Mouse (Mus musculus) Muller cell, postnatal 12 days (primary cell): ENCODE data around the gene Sema4c.

ENCODE experiments used
- DNase-seq: peaks from one replicate; pipeline ENCODE4 v3.0.0-alpha.2; 2015; ENCODE audit errors: inconsistent ontology term

Sema4c gene

DNA sequence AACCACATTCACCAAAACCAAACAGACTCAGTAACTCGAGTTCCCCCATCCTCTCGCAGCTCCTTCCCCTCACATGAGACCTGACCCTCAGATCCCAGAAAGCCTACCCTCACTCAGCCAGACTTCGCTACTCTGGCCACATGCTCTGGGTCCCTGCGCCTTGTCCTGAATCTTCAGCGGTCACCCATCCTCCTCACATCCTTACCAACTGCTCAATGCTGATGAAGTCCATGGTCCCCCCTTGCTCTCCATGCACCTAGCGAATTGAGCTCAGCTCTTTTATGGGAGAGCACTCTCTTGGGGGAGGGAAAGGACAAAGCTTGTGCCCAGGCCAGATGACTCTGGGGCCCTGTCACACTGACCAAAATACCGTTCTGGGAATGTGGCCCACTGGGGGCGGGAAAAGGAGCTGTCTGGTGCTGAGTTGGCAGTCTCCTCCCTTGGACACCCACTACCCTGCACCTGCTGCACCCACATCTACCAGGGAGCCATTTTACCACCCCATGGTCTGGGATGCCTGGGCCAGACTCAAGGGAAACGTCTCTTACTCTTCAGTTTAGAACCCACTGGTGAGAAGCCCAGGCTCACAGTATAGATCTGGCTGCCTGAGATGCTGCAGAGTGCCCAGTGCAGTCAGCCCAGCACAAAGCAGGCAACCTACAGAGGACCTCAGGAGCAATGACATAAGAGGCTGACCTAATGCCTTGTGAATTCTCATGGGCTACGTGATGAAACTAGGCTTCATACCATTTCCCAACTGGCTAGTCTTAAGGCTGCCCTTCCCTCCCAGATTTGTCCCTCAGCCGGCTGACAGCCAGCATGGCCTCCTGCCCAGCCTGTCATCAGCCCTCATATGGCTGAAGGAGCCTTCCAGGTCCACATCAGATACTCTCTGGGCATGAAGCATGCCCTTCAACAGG lies 22.4 kb downstream of the Sema4c start:
- peak; percentile 63 for DNase-seq

DNA sequence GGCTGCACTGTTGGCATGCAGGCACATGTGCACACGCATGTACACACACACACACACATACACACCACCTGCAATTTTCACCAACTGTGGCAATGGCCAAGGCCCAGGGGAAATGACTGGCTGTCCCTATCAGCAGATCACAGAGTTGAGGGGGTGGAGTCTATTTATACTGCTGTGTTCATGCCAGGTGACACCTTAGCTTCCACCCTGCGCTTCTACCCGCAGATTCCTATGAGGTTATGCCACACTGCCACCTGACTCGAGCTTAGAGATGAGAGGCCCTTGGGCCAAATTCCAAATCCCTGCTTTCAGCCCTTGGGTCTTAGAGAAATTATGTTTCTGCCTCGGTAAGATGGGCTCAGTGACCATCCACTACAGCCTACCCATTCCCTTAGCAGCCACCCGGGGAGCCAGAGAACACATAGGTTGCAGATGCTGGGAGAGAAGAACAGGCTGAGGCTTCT lies 23.5 kb downstream of the Sema4c start:
- DNase-seq: no peak

GRCm38 (mm10) chr1:36533546-36533945 lies 24.6 kb downstream of the Sema4c start:
- DNase-seq: no peak

GRCm38 (mm10) chr1:36531461-36531860 lies 26.7 kb downstream of the Sema4c start:
- DNase-seq: no peak

DNA sequence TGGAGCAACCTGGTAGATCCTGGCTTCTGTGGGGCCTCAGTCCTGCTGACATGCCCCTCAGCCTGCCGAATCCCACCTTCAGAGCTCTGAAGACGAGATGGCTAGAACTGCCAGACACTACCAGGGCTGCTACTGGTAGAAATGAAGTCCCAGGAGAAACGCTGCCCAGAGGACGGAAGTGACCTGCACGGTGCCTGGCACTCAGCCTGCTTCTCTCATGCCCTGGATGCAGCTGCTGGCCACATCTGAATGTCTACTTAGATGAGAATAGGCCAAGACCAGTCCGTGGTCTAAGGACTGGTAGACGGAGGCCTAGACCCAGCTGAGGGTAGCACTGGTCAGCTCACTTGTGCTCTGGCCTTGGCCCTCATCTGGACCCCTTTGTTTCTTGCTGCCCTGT lies 27.2 kb downstream of the Sema4c start:
- DNase-seq: no peak

DNA sequence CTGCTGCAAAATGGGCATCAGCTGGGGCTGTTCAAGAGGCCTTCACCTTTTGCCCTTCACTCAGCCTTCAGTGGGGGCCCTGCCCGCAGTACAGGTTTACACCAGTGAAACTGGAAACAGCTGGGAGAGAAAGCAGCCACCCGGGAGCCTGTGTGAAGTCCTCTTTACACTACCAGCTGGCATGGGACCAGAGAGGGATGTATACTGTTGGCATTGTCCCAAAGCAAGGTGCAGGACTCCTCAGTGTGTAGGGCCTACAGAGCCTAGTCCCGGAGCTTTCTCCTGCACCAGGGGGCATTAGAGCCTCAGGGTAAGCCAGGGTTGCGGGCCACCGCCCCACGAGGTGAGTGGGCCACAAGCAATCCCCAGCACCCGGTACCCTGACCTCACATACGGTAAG lies 27.7 kb downstream of the Sema4c start:
- DNase-seq: no peak

GRCm38 (mm10) chr1:36529875-36530274 lies 28.3 kb downstream of the Sema4c start:
- DNase-seq: no peak

- no peak for DNase-seq
Measured at GRCm38 (mm10) chr1:36529274-36529673, 28.9 kb downstream of the Sema4c start.

DNA sequence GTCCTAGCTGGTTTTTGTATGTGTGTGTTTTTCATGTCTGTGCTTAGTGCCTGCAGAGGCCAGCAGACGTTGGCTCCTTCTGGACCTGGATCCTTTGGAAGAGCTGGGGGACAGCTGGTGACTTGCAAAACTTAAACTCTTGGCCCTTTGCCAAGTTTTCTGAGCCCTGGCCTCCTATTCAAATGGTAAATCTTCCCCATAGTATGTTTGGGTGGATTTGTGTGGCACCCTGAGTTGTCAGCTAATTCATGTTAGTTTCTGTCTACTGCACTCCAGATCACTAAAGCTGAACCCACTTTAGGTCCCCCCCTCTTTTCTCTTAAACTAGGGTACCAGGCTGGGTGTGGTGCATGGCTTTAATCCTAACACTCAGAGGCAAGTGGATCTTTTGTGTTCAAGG lies 29.8 kb downstream of the Sema4c start:
- DNase-seq: no peak

GRCm38 (mm10) chr1:36526903-36527302 lies 31.2 kb downstream of the Sema4c start:
- DNase-seq: no peak

DNA sequence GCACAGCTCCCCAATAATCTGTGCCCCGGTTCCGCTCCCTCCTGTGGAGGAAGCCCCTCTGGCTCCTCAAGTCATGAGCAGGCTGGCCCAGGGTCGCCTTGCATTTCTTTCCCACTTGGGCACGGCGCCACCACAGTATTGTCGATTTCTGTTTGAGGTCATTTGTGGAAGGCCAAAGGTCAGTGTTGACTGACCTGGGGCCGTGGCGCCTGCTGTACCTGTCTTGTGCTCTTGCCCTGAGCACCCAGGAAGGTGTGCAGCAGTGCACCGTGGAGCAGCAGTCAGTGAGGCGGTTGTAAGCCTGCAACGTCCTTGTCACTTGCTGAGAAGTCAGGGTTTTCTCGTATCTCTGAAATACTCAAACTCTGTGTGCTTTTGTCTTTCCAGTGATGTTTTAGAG lies 32.4 kb downstream of the Sema4c start:
- no peak for DNase-seq

DNA sequence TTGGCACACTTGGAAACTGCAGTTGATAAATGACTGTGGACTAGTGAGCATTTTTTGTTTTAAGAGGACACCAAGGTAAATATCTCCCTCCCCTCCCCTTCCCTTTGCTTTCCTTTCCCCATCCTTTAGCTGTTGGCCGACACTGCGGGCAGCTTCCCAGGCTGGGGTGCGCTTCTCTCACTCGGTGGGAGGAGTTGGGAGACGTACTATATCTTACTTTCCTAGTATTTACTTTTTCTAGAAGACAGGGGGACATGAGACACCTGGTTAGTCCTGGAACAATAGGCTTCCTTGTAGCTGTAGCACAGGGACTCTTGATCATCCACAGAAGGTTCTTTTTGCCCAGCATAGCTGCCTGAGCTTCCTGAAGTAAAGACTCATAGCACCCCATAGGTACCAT lies 34.1 kb downstream of the Sema4c start:
- no peak for DNase-seq

- DNase-seq: no peak
Measured at GRCm38 (mm10) chr1:36523332-36524013, 34.7 kb downstream of the Sema4c start.

DNA sequence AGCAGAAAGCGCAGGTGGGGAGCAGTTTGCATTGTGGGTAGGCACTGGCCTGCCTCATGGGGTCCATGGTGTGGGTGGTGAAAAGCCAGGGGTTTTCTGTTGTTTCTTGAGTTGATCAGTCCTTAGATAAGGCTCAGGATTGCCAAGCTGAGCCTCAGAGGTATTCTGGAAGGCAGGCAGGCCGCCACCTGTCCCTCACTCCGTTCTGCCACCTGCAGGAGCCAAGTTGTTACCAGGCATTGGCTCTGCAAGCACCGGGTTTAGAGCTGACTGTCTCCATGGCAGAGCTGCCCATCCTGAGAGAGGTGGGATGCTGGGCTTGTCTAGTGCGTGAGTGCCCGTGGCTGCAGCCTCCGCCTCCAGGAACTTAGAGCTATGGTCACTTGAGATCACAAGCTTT lies 35.9 kb downstream of the Sema4c start:
- DNase-seq: no peak

DNA sequence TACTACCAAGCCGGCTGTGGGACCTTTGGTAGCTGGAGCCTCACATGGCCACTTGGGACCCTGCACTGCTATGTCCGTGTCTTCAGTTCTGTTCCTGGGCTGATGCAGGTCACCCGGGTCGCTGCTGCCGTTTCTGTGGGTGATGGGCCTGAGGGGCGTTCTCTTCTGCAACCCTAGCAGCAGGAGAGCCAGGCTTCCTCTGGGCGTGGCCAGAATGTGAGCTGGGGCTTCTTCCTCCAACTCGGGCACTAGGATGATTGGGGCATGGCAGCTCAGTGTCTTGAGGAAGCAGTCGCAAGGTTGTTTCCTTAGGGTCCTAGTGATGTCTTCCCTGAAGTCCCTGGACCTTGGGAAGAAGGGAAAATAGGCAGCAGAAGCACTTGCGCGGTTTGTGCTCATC lies 38.5 kb downstream of the Sema4c start:
- no peak for DNase-seq

DNA sequence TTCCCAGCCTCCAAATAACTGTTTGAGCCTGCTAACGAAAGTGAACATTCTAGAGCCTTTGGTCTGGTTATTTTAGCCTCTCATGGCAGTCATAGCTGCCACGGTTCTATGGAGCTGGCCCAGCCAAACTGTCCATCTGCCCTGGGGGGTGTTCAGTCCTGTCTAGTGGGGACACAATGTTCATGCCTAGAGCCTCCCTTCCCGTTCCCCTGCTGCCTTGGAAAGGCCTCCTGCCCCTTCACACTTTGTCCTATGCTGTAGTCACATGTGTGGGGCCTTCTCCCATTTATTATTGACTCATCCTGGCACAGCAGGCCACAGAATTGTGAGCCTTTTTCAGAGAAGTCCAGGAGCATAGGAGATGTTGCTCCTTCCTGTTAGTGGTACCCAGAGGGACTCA lies 39.9 kb downstream of the Sema4c start:
- DNase-seq: no peak

DNA sequence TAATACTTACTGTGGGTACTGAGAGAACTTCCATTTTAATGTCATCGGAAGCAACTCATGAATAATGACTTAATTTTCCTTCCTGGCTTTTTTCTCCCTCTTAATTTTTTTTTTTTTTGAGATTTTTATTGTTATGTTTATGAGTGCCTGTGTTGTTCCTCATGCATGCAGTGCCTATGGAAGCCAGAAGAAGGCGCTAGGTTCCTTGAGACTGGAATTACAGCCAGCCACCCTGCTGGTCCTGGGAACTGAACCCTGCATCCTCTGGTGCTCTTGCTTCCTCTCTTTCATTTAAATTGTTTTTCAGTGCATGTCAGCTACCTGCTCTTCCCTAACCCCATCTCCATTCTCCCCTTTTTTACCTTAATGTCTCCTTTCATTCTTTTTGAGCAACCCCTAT lies 44.4 kb downstream of the Sema4c start:
- no peak for DNase-seq

DNA sequence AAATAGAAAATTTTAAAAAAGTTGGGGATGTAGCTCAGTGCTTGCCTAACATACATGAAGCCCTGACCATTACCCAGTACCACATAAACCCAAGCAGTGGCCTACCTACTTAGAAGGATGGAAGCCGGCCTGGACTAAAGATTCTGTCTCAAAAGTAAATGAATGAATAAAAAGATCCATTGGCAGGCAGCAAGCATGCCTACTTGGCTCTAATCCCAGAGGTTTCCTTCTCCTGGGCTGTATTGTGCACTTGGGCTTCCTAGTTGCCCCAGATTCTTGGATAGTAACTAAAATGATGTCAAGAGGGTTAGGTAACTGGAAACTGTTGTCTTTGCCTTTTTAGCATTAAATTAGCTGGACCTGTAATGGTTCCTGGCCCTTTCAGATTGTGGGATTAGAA lies 44.8 kb downstream of the Sema4c start:
- DNase-seq: peak; percentile 45

DNA sequence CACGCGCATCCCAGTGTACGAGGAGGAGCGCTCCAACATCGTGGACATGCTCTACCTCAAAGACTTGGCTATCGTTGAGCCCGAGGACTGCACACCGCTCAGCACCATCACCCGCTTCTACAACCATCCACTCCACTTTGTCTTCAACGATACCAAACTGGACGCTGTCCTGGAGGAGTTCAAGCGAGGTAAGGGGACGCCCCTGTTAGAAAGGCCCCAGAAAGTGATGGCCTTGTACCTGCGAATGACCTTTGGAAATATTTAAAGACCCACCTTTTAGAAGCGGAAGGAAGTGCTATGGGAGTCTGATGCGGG lies 45.2 kb downstream of the Sema4c start:
- peak; percentile 44 for DNase-seq

- peak; percentile 56 for DNase-seq
Measured at GRCm38 (mm10) chr1:36512089-36512965, 45.8 kb downstream of the Sema4c start.

DNA sequence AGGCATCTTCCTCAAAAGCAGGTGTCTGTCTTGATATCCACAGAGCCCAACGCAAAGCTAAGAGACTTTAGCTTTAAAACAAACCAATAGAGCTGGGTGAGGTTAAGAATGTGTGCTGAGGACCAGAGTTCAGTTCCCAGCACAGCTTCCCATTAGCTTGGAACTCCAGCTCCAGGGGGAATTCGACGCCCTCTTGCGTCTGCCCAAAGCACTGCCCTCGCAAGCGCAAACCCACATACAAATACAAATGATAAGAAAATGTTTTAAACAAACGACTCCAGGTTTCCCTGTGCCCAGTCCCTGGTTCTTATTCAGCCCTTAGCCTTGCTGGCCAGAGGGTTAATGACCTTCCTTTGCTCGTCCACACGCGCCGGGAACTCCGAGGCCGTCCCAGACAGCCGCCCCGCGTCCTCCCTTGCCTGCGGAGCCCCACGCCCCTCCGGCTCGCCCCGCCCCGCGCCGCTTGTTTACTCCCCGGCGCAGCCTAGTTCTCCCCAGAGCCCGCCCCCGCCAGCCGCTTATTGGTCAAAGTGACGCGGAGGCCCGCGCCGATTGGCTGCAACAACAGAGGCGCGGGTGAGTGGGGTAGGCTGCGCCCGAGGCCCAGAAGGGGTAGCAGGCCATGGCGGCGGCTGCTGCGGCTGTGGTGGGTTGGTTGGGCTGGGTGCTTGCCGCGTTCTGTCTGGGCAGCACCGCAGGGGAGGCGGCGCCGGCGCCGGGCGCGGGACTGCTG lies 46.7 kb downstream of the Sema4c start, which contains the start of gene Cnnm3:
Cnnm3 (plus strand) TSS at position 579 of the 733 bp plus-strand sequence.
- DNase-seq: peak; percentile 100
